Mouse (Mus musculus) midbrain, postnatal 0 days (tissue): ENCODE measurements around the gene Foxl1. TPM values are rescaled to one million over a fixed set of nuclear protein-coding genes. Genes with fewer than 3 reads are reported as not detected.

Source experiments
- ATAC-seq: fragments of 200-750 bp; cut with Nextera tagmentation; 2 replicates; pipeline ENCODE4 v1.8.0; 2017; ENCODE audit warnings: moderate number of reproducible peaks, mild to moderate bottlenecking, moderate TSS enrichment, moderate library complexity; ENCODE audit not compliant: low FRiP score
- DNase-seq: peaks from one replicate; pipeline ENCODE4 v3.0.0-alpha.2; 2015; ENCODE audit warnings: low spot score
- H3K27ac ChIP-seq: fragments of 300-500 bp; sonication (generic); 2 replicates; pipeline ENCODE4 v1.5.1; 2014; ENCODE audit warnings: low read depth, mild to moderate bottlenecking, low read length, mixed read lengths
- H3K27me3 ChIP-seq: fragments of 300-500 bp; sonication (generic); 2 replicates; pipeline ENCODE4 v1.6.1; 2014; ENCODE audit warnings: low read length, control low read depth, mixed read lengths; ENCODE audit not compliant: insufficient read depth
- H3K36me3 ChIP-seq: fragments of 300-500 bp; sonication (generic); 2 replicates; pipeline ENCODE4 v1.6.1; 2014; ENCODE audit warnings: low read length, control low read depth, mixed read lengths; ENCODE audit not compliant: insufficient read depth
- H3K4me1 ChIP-seq: fragments of 300-500 bp; sonication (generic); 2 replicates; pipeline ENCODE4 v1.6.1; 2014; ENCODE audit warnings: mild to moderate bottlenecking, control low read depth, antibody characterized with exemption, low read length, mixed read lengths; ENCODE audit not compliant: insufficient read depth
- H3K4me2 ChIP-seq: fragments of 300-500 bp; sonication (generic); 2 replicates; pipeline ENCODE4 v1.6.1; 2014; ENCODE audit warnings: low read depth, mild to moderate bottlenecking, low read length, mixed read lengths; ENCODE audit not compliant: poor library complexity, severe bottlenecking
- H3K4me3 ChIP-seq: fragments of 300-500 bp; sonication (generic); 2 replicates; pipeline ENCODE4 v1.5.1; 2014; ENCODE audit warnings: low read depth, mild to moderate bottlenecking, low read length, moderate library complexity
- H3K9ac ChIP-seq: fragments of 300-500 bp; sonication (generic); replicated peaks from 2 replicates; pipeline ENCODE4 v1.6.1; 2014; ENCODE audit warnings: mild to moderate bottlenecking, low read length, moderate library complexity, mixed read lengths; ENCODE audit not compliant: poor library complexity, severe bottlenecking
- H3K9me3 ChIP-seq: fragments of 300-500 bp; sonication (generic); 2 replicates; pipeline ENCODE4 v1.6.1; 2016; ENCODE audit warnings: low read length, control low read depth
- CTCF ChIP-seq: IDR thresholded peaks from 2 replicates; pipeline ENCODE4 v1.5.1; 2016; ENCODE audit warnings: antibody characterized with exemption, mild to moderate bottlenecking
- WGBS: fragments of 180-500 bp; shearing (Covaris S2); extraction: QIAGEN DNeasy Blood & Tissue Kit; methylation state at CpG from one replicate; pipeline ENCODE4 v1.1.7; 2014; 5-methylcytosine and 5-hydroxymethylcytosine counted together
- polyA plus RNA-seq: library from polyadenylated mRNA; unstranded; fragments of >200 nt; fragmentation: Nextera tagmentation; extraction: Ambion mirVana; gene quantifications from 2 replicates; pipeline ENCODE4 v1.2.1, GENCODE M21; 2015
- total RNA-seq: library from RNA; depleted of rRNA; stranded (reverse); fragments of >200 nt; gene quantifications from 2 replicates; pipeline ENCODE4 v1.2.3, GENCODE M21; 2014

Foxl1 gene
- total and polyA plus RNA-seq, 2 experiments from 2014 or later = 0.20 to 0.22 TPM

DNA sequence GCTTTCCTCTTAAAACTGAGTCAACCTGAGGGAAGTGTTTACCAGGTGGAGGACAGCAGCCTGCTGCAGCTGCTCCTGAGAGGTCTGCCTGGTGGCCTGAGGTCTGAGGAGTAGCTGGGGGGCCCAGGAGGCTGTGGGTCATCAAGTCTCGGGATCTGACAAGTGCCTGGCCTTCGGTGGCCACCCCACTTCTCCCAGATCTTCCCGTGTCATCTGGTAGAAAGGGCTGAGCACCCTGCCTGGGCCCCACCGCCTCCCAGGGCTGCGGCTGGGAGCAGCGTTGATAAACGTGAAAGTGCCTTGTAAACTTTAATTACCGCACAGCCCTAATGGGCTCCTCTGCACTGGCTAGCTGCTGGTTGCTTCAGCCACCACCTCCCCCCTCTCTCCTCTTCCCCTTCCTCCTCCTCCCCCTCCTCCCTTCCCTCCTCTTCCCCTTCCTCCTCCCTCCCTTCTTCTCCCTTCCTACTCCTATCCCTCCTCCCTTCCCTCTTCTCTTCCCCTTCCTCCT, 20.9 kb downstream of the Foxl1 start:
- Histone ChIP-seq H3K4me1 (no peaks in the 10 kb centered on the region), H3K36me3 (no peaks in the 10 kb centered on the region), H3K27me3 (0 out of 2 replicates have a peak, but pooled peaks cover 5% of the 10 kb centered on the region), H3K9me3 (no peaks in the 10 kb centered on the region), H3K27ac (no peak overlapping the region), H3K9ac (no peak overlapping the region), H3K4me2 (no peak overlapping the region), H3K4me3 (no peak overlapping the region)
- no peak for TF ChIP-seq CTCF
- 64% methylated on average over 8 of the region's 8 CpGs for WGBS
- no peak for ATAC-seq
- DNase-seq = no peak

GRCm38 (mm10) chr8:121152394-121152793, 24.7 kb downstream of the Foxl1 start:
- 70% methylated on average over 12 of the region's 12 CpGs for WGBS
- no peak overlapping the region for H3K9ac ChIP-seq
- no peaks in the 10 kb centered on the region for H3K9me3 ChIP-seq
- H3K4me3 ChIP-seq = no peak overlapping the region
- no peak for TF ChIP-seq CTCF
- H3K36me3 ChIP-seq = no peaks in the 10 kb centered on the region
- ATAC-seq (no peak), DNase-seq (no peak)
- H3K27me3 ChIP-seq = 0 out of 2 replicates have a peak, but pooled peaks cover 5% of the 10 kb centered on the region
- H3K27ac ChIP-seq = no peak overlapping the region
- H3K4me2 ChIP-seq = no peak overlapping the region
- H3K4me1 ChIP-seq = no peaks in the 10 kb centered on the region

DNA sequence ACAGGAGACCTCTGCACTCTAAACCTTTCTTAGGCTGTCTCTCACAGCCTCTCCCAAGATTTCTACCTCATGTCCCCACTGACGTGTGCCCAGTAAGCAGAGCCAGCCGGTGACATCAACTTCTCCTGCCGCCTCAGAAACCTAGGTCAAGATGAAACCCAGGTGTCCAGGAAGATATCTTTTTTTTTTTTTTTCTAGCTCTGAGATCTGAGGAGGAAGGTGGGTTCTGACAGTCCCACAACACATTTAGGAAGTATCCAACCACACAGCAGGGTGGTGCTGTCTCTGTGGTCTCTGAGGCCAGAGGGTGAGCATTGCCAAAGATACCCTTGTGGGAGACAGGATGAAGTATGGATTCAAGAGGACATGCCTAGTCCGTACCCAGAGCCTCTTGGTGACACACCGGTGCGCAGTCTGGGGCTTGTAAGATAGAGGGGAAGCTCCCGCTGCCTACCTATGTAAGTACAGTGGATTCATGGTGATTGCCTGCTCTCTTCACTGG, 29.3 kb downstream of the Foxl1 start:
- Histone ChIP-seq H3K36me3 (no peaks in the 10 kb centered on the region), H3K9me3 (no peaks in the 10 kb centered on the region), H3K4me3 (no peak overlapping the region), H3K4me2 (no peak overlapping the region), H3K4me1 (no peaks in the 10 kb centered on the region), H3K27me3 (no peaks in the 10 kb centered on the region), H3K27ac (no peak overlapping the region), H3K9ac (no peak overlapping the region)
- 94% methylated on average over 7 of the region's 7 CpGs for WGBS
- DNase-seq (no peak), ATAC-seq (no peak)
- no peak for TF ChIP-seq CTCF

GRCm38 (mm10) chr8:121158812-121159211, 31.1 kb downstream of the Foxl1 start:
- no peak overlapping the region for H3K4me2 ChIP-seq
- no peaks in the 10 kb centered on the region for H3K9me3 ChIP-seq
- no peaks in the 10 kb centered on the region for H3K36me3 ChIP-seq
- DNase-seq (no peak), ATAC-seq (no peak)
- no peak overlapping the region for H3K9ac ChIP-seq
- H3K27me3 ChIP-seq = no peaks in the 10 kb centered on the region
- 81% methylated on average over 13 of the region's 13 CpGs for WGBS
- H3K4me3 ChIP-seq = no peak overlapping the region
- no peak for TF ChIP-seq CTCF
- H3K27ac ChIP-seq = no peak overlapping the region
- no peaks in the 10 kb centered on the region for H3K4me1 ChIP-seq

GRCm38 (mm10) chr8:121161437-121161836, 33.7 kb downstream of the Foxl1 start:
- Histone ChIP-seq H3K27ac (no peak overlapping the region), H3K4me3 (no peak overlapping the region), H3K9me3 (no peaks in the 10 kb centered on the region), H3K4me1 (no peaks in the 10 kb centered on the region), H3K9ac (no peak overlapping the region), H3K4me2 (no peak overlapping the region), H3K27me3 (no peaks in the 10 kb centered on the region), H3K36me3 (no peaks in the 10 kb centered on the region)
- DNase-seq (no peak), ATAC-seq (no peak)
- TF ChIP-seq CTCF = no peak
- WGBS = 93% methylated on average over 5 of the region's 5 CpGs

GRCm38 (mm10) chr8:121162413-121162812, 34.7 kb downstream of the Foxl1 start:
- Histone ChIP-seq H3K27me3 (no peaks in the 10 kb centered on the region), H3K9me3 (no peaks in the 10 kb centered on the region), H3K36me3 (no peaks in the 10 kb centered on the region), H3K4me3 (no peak overlapping the region), H3K27ac (no peak overlapping the region), H3K9ac (no peak overlapping the region), H3K4me2 (no peak overlapping the region), H3K4me1 (no peaks in the 10 kb centered on the region)
- WGBS = 75% methylated on average over 4 of the region's 4 CpGs
- ATAC-seq = no peak
- no peak for DNase-seq
- no peak for TF ChIP-seq CTCF
